Mouse (Mus musculus): ENCODE results near the gene Lrrc40. TPM values are rescaled to one million over a fixed set of nuclear protein-coding genes. Genes with fewer than 3 reads are reported as not detected.
A peak's percentile ranks its signal among the peaks of the same experiment; 100 is the strongest.
"Not testable (repeated sequence)": the region's sequence is repeated elsewhere in the genome, so short reads cannot be mapped to it uniquely, and the experiment has no call there.

The Lrrc40 gene
- polyA plus RNA-seq, 1 experiment from 2014 or later: 73.9 TPM

GRCm38 (mm10) chr3:158068613-158069263 is 32.3 kb downstream of the Lrrc40 start:
- ATAC-seq (ENCODE audit: low FRiP score) (no peak), DNase-seq (ENCODE audit: low spot score) (peak; percentile 4)
- no peak overlapping the region for H3K4me3 ChIP-seq (ENCODE audit: low read depth, low read length)
- no peak overlapping the region for H3K4me2 ChIP-seq (replicated peaks; ENCODE audit: low read depth, low read length)
- no peak overlapping the region for H3K9ac ChIP-seq (ENCODE audit: low read depth, low read length)
- H3K36me3 ChIP-seq (ENCODE audit: control insufficient read depth, insufficient read depth, low read length): no peaks in the 10 kb centered on the region
- H3K27me3 ChIP-seq (ENCODE audit: control insufficient read depth, insufficient read depth, low read length): no peaks in the 10 kb centered on the region
- 65% methylated on average over 9 of the region's 9 CpGs for WGBS
- H3K4me1 ChIP-seq (replicated peaks; ENCODE audit: control insufficient read depth, insufficient read depth, low read length): no peaks in the 10 kb centered on the region
- no peaks in the 10 kb centered on the region for H3K9me3 ChIP-seq (ENCODE audit: control insufficient read depth, low read length)
- H3K27ac ChIP-seq (ENCODE audit: low read depth, low read length): no peak overlapping the region

GRCm38 (mm10) chr3:158075004-158075403 is 38.5 kb downstream of the Lrrc40 start:
- Histone ChIP-seq H3K4me3 (ENCODE audit: low read depth, low read length) (no peak overlapping the region), H3K9ac (ENCODE audit: low read depth, low read length) (no peak overlapping the region), H3K9me3 (ENCODE audit: control insufficient read depth, low read length) (no peaks in the 10 kb centered on the region), H3K4me2 (replicated peaks; ENCODE audit: low read depth, low read length) (no peak overlapping the region), H3K4me1 (replicated peaks; ENCODE audit: control insufficient read depth, insufficient read depth, low read length) (no peaks in the 10 kb centered on the region), H3K27ac (ENCODE audit: low read depth, low read length) (no peak overlapping the region), H3K36me3 (ENCODE audit: control insufficient read depth, insufficient read depth, low read length) (no peaks in the 10 kb centered on the region), H3K27me3 (ENCODE audit: control insufficient read depth, insufficient read depth, low read length) (no peaks in the 10 kb centered on the region)
- ATAC-seq (ENCODE audit: low FRiP score) (no peak), DNase-seq (ENCODE audit: low spot score) (no peak)
- WGBS: 93% methylated on average over 2 of the region's 2 CpGs

- H3K9me3 ChIP-seq (ENCODE audit: control insufficient read depth, low read length): no peaks in the 10 kb centered on the region
- no peaks in the 10 kb centered on the region for H3K36me3 ChIP-seq (ENCODE audit: control insufficient read depth, insufficient read depth, low read length)
- H3K4me1 ChIP-seq (replicated peaks; ENCODE audit: control insufficient read depth, insufficient read depth, low read length): no peaks in the 10 kb centered on the region
- 45% methylated on average over 4 of the region's 4 CpGs for WGBS
- no peak overlapping the region for H3K27ac ChIP-seq (ENCODE audit: low read depth, low read length)
- H3K4me3 ChIP-seq (ENCODE audit: low read depth, low read length): no peak overlapping the region
- no peaks in the 10 kb centered on the region for H3K27me3 ChIP-seq (ENCODE audit: control insufficient read depth, insufficient read depth, low read length)
- H3K9ac ChIP-seq (ENCODE audit: low read depth, low read length): no peak overlapping the region
- ATAC-seq (ENCODE audit: low FRiP score): no peak
- DNase-seq (ENCODE audit: low spot score): peak; percentile 39
- H3K4me2 ChIP-seq (replicated peaks; ENCODE audit: low read depth, low read length): no peak overlapping the region
Measured at GRCm38 (mm10) chr3:158076685-158077379, 40.4 kb downstream of the Lrrc40 start.

- no peak for DNase-seq (ENCODE audit: low spot score)
- Histone ChIP-seq H3K27ac (ENCODE audit: low read depth, low read length) (no peak overlapping the region), H3K9me3 (ENCODE audit: control insufficient read depth, low read length) (no peaks in the 10 kb centered on the region), H3K4me2 (replicated peaks; ENCODE audit: low read depth, low read length) (no peak overlapping the region), H3K36me3 (ENCODE audit: control insufficient read depth, insufficient read depth, low read length) (no peaks in the 10 kb centered on the region), H3K4me1 (replicated peaks; ENCODE audit: control insufficient read depth, insufficient read depth, low read length) (no peaks in the 10 kb centered on the region), H3K27me3 (ENCODE audit: control insufficient read depth, insufficient read depth, low read length) (no peaks in the 10 kb centered on the region), H3K4me3 (ENCODE audit: low read depth, low read length) (no peak overlapping the region), H3K9ac (ENCODE audit: low read depth, low read length) (no peak overlapping the region)
- no peak for ATAC-seq (ENCODE audit: low FRiP score)
- WGBS: 54% methylated on average over 1 of the region's 1 CpGs
Measured at GRCm38 (mm10) chr3:158077380-158077772, 40.9 kb downstream of the Lrrc40 start.

- 76% methylated on average over 5 of the region's 5 CpGs for WGBS
- H3K27ac ChIP-seq (ENCODE audit: low read depth, low read length): no peak overlapping the region
- no peak overlapping the region for H3K4me2 ChIP-seq (replicated peaks; ENCODE audit: low read depth, low read length)
- H3K4me3 ChIP-seq (ENCODE audit: low read depth, low read length): no peak overlapping the region
- no peak overlapping the region for H3K9ac ChIP-seq (ENCODE audit: low read depth, low read length)
- no peaks in the 10 kb centered on the region for H3K36me3 ChIP-seq (ENCODE audit: control insufficient read depth, insufficient read depth, low read length)
- H3K9me3 ChIP-seq (ENCODE audit: control insufficient read depth, low read length): no peaks in the 10 kb centered on the region
- ATAC-seq (ENCODE audit: low FRiP score) (no peak), DNase-seq (ENCODE audit: low spot score) (no peak)
- no peaks in the 10 kb centered on the region for H3K4me1 ChIP-seq (replicated peaks; ENCODE audit: control insufficient read depth, insufficient read depth, low read length)
- H3K27me3 ChIP-seq (ENCODE audit: control insufficient read depth, insufficient read depth, low read length): no peaks in the 10 kb centered on the region
Measured at GRCm38 (mm10) chr3:158077828-158078227, 41.4 kb downstream of the Lrrc40 start.

- ATAC-seq (ENCODE audit: low FRiP score): no peak
- Histone ChIP-seq H3K4me3 (ENCODE audit: low read depth, low read length) (no peak overlapping the region), H3K27ac (ENCODE audit: low read depth, low read length) (no peak overlapping the region), H3K27me3 (ENCODE audit: control insufficient read depth, insufficient read depth, low read length) (no peaks in the 10 kb centered on the region), H3K36me3 (ENCODE audit: control insufficient read depth, insufficient read depth, low read length) (no peaks in the 10 kb centered on the region), H3K9me3 (ENCODE audit: control insufficient read depth, low read length) (no peaks in the 10 kb centered on the region), H3K4me1 (replicated peaks; ENCODE audit: control insufficient read depth, insufficient read depth, low read length) (no peaks in the 10 kb centered on the region), H3K9ac (ENCODE audit: low read depth, low read length) (no peak overlapping the region), H3K4me2 (replicated peaks; ENCODE audit: low read depth, low read length) (no peak overlapping the region)
- WGBS: 85% methylated on average over 3 of the region's 3 CpGs
- DNase-seq (ENCODE audit: low spot score): no peak
Measured at GRCm38 (mm10) chr3:158091601-158092000, 55.1 kb downstream of the Lrrc40 start.

GRCm38 (mm10) chr3:158093919-158094318 is 57.5 kb downstream of the Lrrc40 start:
- H3K4me1 ChIP-seq (replicated peaks; ENCODE audit: control insufficient read depth, insufficient read depth, low read length): no peaks in the 10 kb centered on the region
- H3K9ac ChIP-seq (ENCODE audit: low read depth, low read length): no peak overlapping the region
- no peaks in the 10 kb centered on the region for H3K27me3 ChIP-seq (ENCODE audit: control insufficient read depth, insufficient read depth, low read length)
- H3K4me2 ChIP-seq (replicated peaks; ENCODE audit: low read depth, low read length): no peak overlapping the region
- 85% methylated on average over 4 of the region's 4 CpGs for WGBS
- no peak for DNase-seq (ENCODE audit: low spot score)
- no peak for ATAC-seq (ENCODE audit: low FRiP score)
- no peaks in the 10 kb centered on the region for H3K36me3 ChIP-seq (ENCODE audit: control insufficient read depth, insufficient read depth, low read length)
- no peak overlapping the region for H3K4me3 ChIP-seq (ENCODE audit: low read depth, low read length)
- no peaks in the 10 kb centered on the region for H3K9me3 ChIP-seq (ENCODE audit: control insufficient read depth, low read length)
- H3K27ac ChIP-seq (ENCODE audit: low read depth, low read length): no peak overlapping the region

GRCm38 (mm10) chr3:158102043-158102442 is 65.6 kb downstream of the Lrrc40 start:
- WGBS: 82% methylated on average over 8 of the region's 10 CpGs
- H3K27me3 ChIP-seq (ENCODE audit: control insufficient read depth, insufficient read depth, low read length); H3K4me1 ChIP-seq (replicated peaks; ENCODE audit: control insufficient read depth, insufficient read depth, low read length); H3K9ac ChIP-seq (ENCODE audit: low read depth, low read length); H3K4me3 ChIP-seq (ENCODE audit: low read depth, low read length); H3K4me2 ChIP-seq (replicated peaks; ENCODE audit: low read depth, low read length); DNase-seq (ENCODE audit: low spot score); H3K9me3 ChIP-seq (ENCODE audit: control insufficient read depth, low read length); ATAC-seq (ENCODE audit: low FRiP score); H3K27ac ChIP-seq (ENCODE audit: low read depth, low read length); H3K36me3 ChIP-seq (ENCODE audit: control insufficient read depth, insufficient read depth, low read length): not testable (repeated sequence)

GRCm38 (mm10) chr3:158102530-158102929 is 66.1 kb downstream of the Lrrc40 start:
- H3K9ac ChIP-seq (ENCODE audit: low read depth, low read length); ATAC-seq (ENCODE audit: low FRiP score); H3K27me3 ChIP-seq (ENCODE audit: control insufficient read depth, insufficient read depth, low read length); H3K9me3 ChIP-seq (ENCODE audit: control insufficient read depth, low read length); H3K36me3 ChIP-seq (ENCODE audit: control insufficient read depth, insufficient read depth, low read length); H3K4me3 ChIP-seq (ENCODE audit: low read depth, low read length); H3K4me1 ChIP-seq (replicated peaks; ENCODE audit: control insufficient read depth, insufficient read depth, low read length); DNase-seq (ENCODE audit: low spot score); H3K4me2 ChIP-seq (replicated peaks; ENCODE audit: low read depth, low read length); H3K27ac ChIP-seq (ENCODE audit: low read depth, low read length): not testable (repeated sequence)
- WGBS: 70% methylated on average over 1 of the region's 1 CpGs
